Mouse (Mus musculus) myocyte (in vitro differentiated cells): ENCODE data around the gene 6330409D20Rik. TPM values are rescaled to one million over a fixed set of nuclear protein-coding genes. Genes with fewer than 3 reads are reported as not detected.

Experiments used
- H3K27me3 ChIP-seq: one replicate; pipeline ENCODE4 v1.6.1; 2011; ENCODE audit not compliant: control insufficient read depth, insufficient read depth, insufficient read length
- H3K36me3 ChIP-seq: one replicate; pipeline ENCODE4 v1.6.1; 2011; ENCODE audit not compliant: control insufficient read depth, insufficient read depth
- H3K4me2 ChIP-seq: one replicate; pipeline ENCODE4 v1.6.1; 2011; ENCODE audit warnings: low read depth, control low read depth
- H3K4me3 ChIP-seq: one replicate; pipeline ENCODE4 v1.5.1; 2011; ENCODE audit warnings: mild to moderate bottlenecking, control low read depth, moderate library complexity
- H3K79me2 ChIP-seq: one replicate; pipeline ENCODE4 v1.6.1; 2011; ENCODE audit not compliant: control insufficient read depth, insufficient read depth
- H3ac ChIP-seq: one replicate; pipeline ENCODE4 v1.6.1; 2011; ENCODE audit not compliant: control insufficient read depth, insufficient read length
- CEBPB ChIP-seq: IDR thresholded peaks from 2 replicates; pipeline ENCODE4 v1.6.1; 2011; ENCODE audit warnings: mild to moderate bottlenecking, moderate library complexity; ENCODE audit not compliant: poor library complexity, insufficient read depth, severe bottlenecking
- E2F4 ChIP-seq: IDR thresholded peaks from one replicate; pipeline ENCODE4 v1.6.1; 2011; ENCODE audit warnings: mild to moderate bottlenecking, control low read depth, moderate library complexity; ENCODE audit not compliant: insufficient read depth
- MAX ChIP-seq: IDR thresholded peaks from one replicate; pipeline ENCODE4 v1.6.1; 2011; ENCODE audit warnings: low read depth, mild to moderate bottlenecking, control low read depth
- MYOD1 ChIP-seq, 3 experiments: IDR thresholded peaks; one replicate each; pipeline ENCODE4 v1.6.1; 2011; ENCODE audit warnings: control low read depth in 2 of 3, low read depth in 2 of 3, mild to moderate bottlenecking in 2 of 3, moderate library complexity in 1 of 3; ENCODE audit not compliant: insufficient read length in 2 of 3, control insufficient read depth in 1 of 3
- MYOG ChIP-seq, 3 experiments: IDR thresholded peaks; one replicate each; pipeline ENCODE4 v1.6.1; 2011; ENCODE audit warnings: control low read depth in 2 of 3, low read depth in 2 of 3, mild to moderate bottlenecking in 2 of 3; ENCODE audit not compliant: insufficient read length in 2 of 3, control insufficient read depth in 1 of 3, insufficient read depth in 1 of 3
- POLR2A ChIP-seq: IDR thresholded peaks from one replicate; pipeline ENCODE4 v1.6.1; 2011; ENCODE audit warnings: low read depth, mild to moderate bottlenecking, control low read depth, moderate library complexity; ENCODE audit not compliant: insufficient read length
- POLR2AphosphoS2 ChIP-seq: IDR thresholded peaks from one replicate; pipeline ENCODE4 v1.6.1; 2011; ENCODE audit warnings: low read depth, control low read depth; ENCODE audit not compliant: insufficient read length
- REST ChIP-seq: IDR thresholded peaks from one replicate; pipeline ENCODE4 v1.6.1; 2011; ENCODE audit warnings: mild to moderate bottlenecking, control low read depth, moderate library complexity; ENCODE audit not compliant: insufficient read depth, insufficient read length
- SRF ChIP-seq: IDR thresholded peaks from one replicate; pipeline ENCODE4 v1.6.1; 2011; ENCODE audit warnings: low read depth; ENCODE audit not compliant: control insufficient read depth, insufficient read length
- TCF12 ChIP-seq: IDR thresholded peaks from one replicate; pipeline ENCODE4 v1.6.1; 2011; ENCODE audit warnings: mild to moderate bottlenecking, control low read depth; ENCODE audit not compliant: poor library complexity, insufficient read depth, severe bottlenecking
- TCF3 ChIP-seq: IDR thresholded peaks from one replicate; pipeline ENCODE4 v1.6.1; 2011; ENCODE audit warnings: low read depth, control low read depth; ENCODE audit not compliant: insufficient read length
- USF1 ChIP-seq: IDR thresholded peaks from one replicate; pipeline ENCODE4 v1.6.1; 2011; ENCODE audit warnings: low read depth, mild to moderate bottlenecking, control low read depth, moderate library complexity
- polyA plus RNA-seq: library from polyadenylated mRNA; unstranded; fragments of >200 nt; fragmentation: generic; extraction: Trizol; gene quantifications from one replicate; pipeline ENCODE4 v1.2.1, GENCODE M21; 2012; ENCODE audit warnings: missing spikeins

Gene 6330409D20Rik
- polyA plus RNA-seq, 1 experiment = not detected

- TF ChIP-seq POLR2AphosphoS2 (no peak), REST (no peak), TCF3 (no peak), USF1 (no peak), TCF12 (no peak), POLR2A (no peak), SRF (no peak), CEBPB (no peak), MYOD1 (IDR thresholded peaks at IDR 0.05; ENCODE audit: control insufficient read depth in 1 of 3, insufficient read length in 2 of 3, low read depth in 2 of 3) (no peak)
These were observed 22.5 kb upstream of the 6330409D20Rik start for GRCm38 (mm10) chr2:32763353-32763752.

GRCm38 (mm10) chr2:32761859-32762258 is 21.0 kb upstream of the 6330409D20Rik start:
- H3K27me3 ChIP-seq = no peaks in the 10 kb centered on the region
- no peak for TF ChIP-seq POLR2AphosphoS2
- TF ChIP-seq POLR2A = no peak
- TF ChIP-seq E2F4 = no peak
- TF ChIP-seq REST = no peak
- TF ChIP-seq USF1 = no peak
- TF ChIP-seq SRF = no peak
- TF ChIP-seq TCF3 = no peak
- TF ChIP-seq MYOD1 (IDR thresholded peaks at IDR 0.05; ENCODE audit: control insufficient read depth in 1 of 3, insufficient read length in 2 of 3, low read depth in 2 of 3) = no peak
- TF ChIP-seq CEBPB = no peak
- no peak for TF ChIP-seq MYOG (IDR thresholded peaks at IDR 0.05; ENCODE audit: control insufficient read depth in 1 of 3, insufficient read depth in 1 of 3, insufficient read length in 2 of 3, low read depth in 2 of 3)
- TF ChIP-seq MAX = no peak
- TF ChIP-seq TCF12 = no peak
- H3K4me3 ChIP-seq = no peak overlapping the region
- H3K36me3 ChIP-seq = no peaks in the 10 kb centered on the region
- H3K4me2 ChIP-seq = no peak overlapping the region
- no peaks in the 10 kb centered on the region for H3K79me2 ChIP-seq
- H3ac ChIP-seq = no peak overlapping the region

More at GRCm38 (mm10) chr2:32763353-32763752, 22.5 kb upstream of the 6330409D20Rik start:
- H3K36me3 ChIP-seq = no peaks in the 10 kb centered on the region
- no peak overlapping the region for H3K4me2 ChIP-seq
- H3K27me3 ChIP-seq = no peaks in the 10 kb centered on the region
- no peaks in the 10 kb centered on the region for H3K79me2 ChIP-seq
- H3ac ChIP-seq = no peak overlapping the region
- H3K4me3 ChIP-seq = no peak overlapping the region

- no peak overlapping the region for H3K4me2 ChIP-seq
These were observed 20.5 kb upstream of the 6330409D20Rik start for GRCm38 (mm10) chr2:32761361-32761760.

GRCm38 (mm10) chr2:32759001-32759400 is 18.2 kb upstream of the 6330409D20Rik start:
- no peak overlapping the region for H3ac ChIP-seq
- H3K36me3 ChIP-seq = no peaks in the 10 kb centered on the region
- no peaks in the 10 kb centered on the region for H3K27me3 ChIP-seq
- H3K79me2 ChIP-seq = no peaks in the 10 kb centered on the region
- no peak overlapping the region for H3K4me2 ChIP-seq
- TF ChIP-seq MAX (no peak), USF1 (no peak), E2F4 (no peak), POLR2AphosphoS2 (no peak), POLR2A (no peak)
- no peak overlapping the region for H3K4me3 ChIP-seq

More at GRCm38 (mm10) chr2:32761361-32761760, 20.5 kb upstream of the 6330409D20Rik start:
- Histone ChIP-seq H3K4me3 (no peak overlapping the region), H3K27me3 (no peaks in the 10 kb centered on the region), H3K36me3 (no peaks in the 10 kb centered on the region), H3K79me2 (no peaks in the 10 kb centered on the region), H3ac (no peak overlapping the region)
- TF ChIP-seq TCF12 = no peak
- no peak for TF ChIP-seq POLR2A
- no peak for TF ChIP-seq CEBPB
- TF ChIP-seq POLR2AphosphoS2 = no peak
- TF ChIP-seq MYOG (IDR thresholded peaks at IDR 0.05; ENCODE audit: control insufficient read depth in 1 of 3, insufficient read depth in 1 of 3, insufficient read length in 2 of 3, low read depth in 2 of 3) = no peak
- no peak for TF ChIP-seq REST
- TF ChIP-seq E2F4 = no peak
- TF ChIP-seq USF1 = no peak
- no peak for TF ChIP-seq TCF3
- no peak for TF ChIP-seq MYOD1 (IDR thresholded peaks at IDR 0.05; ENCODE audit: control insufficient read depth in 1 of 3, insufficient read length in 2 of 3, low read depth in 2 of 3)

- Histone ChIP-seq H3K79me2 (no peaks in the 10 kb centered on the region), H3K36me3 (no peaks in the 10 kb centered on the region), H3K27me3 (no peaks in the 10 kb centered on the region), H3K4me2 (no peak overlapping the region), H3ac (no peak overlapping the region), H3K4me3 (no peak overlapping the region)
- TF ChIP-seq REST (no peak), TCF3 (no peak), POLR2AphosphoS2 (no peak)
These were observed 17.7 kb upstream of the 6330409D20Rik start for GRCm38 (mm10) chr2:32758503-32758902.
